Comparison of ENCODE assay signal across 17 mouse cellular contexts in genomic region chr5:86906758-86907157, GRCm38 (mm10). TPM values are rescaled to one million over a fixed set of nuclear protein-coding genes. Genes with fewer than 3 reads are reported as not detected.
A peak's percentile ranks its signal among the peaks of the same experiment; 100 is the strongest.
DNase-seq lines count a peak whose midpoint lies in the region; ATAC-seq and TF ChIP-seq lines count a peak whose summit lies in the region.
"Had no signal": no experiment of that assay in that cellular context is flagged by ENCODE, and none has a peak within 500 bp of the region (broad histone marks: within the 10 kb centered on the region; RNA-seq: fewer than 3 reads in every experiment).

TSS of gene Ugt2b34 (minus strand) at chr5:86906937.

- ATAC-seq in kidney, embryonic 14.5 days (ENCODE audit: low FRiP score, low TSS enrichment) = no peak
- peak; percentile 61 for ATAC-seq in liver, embryonic 14.5 days (ENCODE audit: insufficient read depth)
- no peak for ATAC-seq in neural tube, embryonic 15.5 days (ENCODE audit: low FRiP score)
- ATAC-seq: forebrain, embryonic 13.5 days; hindbrain, postnatal 0 days had no signal

- no peak within 1 kb of the TSS for H3K4me3 ChIP-seq in kidney, embryonic 14.5 days (ENCODE audit: low read length)
- H3K4me3 ChIP-seq in liver, embryonic 14.5 days (ENCODE audit: insufficient read depth in 1 of 2, low read depth in 2 of 2, low read length in 2 of 2) = peak within 1 kb of the TSS; percentile 43 to 53
- no peak within 1 kb of the TSS for H3K4me3 ChIP-seq in neural tube, embryonic 15.5 days (replicated peaks)
- H3K4me3 ChIP-seq: embryonic facial prominence, embryonic 13.5 days; forebrain, embryonic 13.5 days; megakaryocyte, embryonic 14.5 days had no signal

- H3K4me1 ChIP-seq in kidney, embryonic 14.5 days (ENCODE audit: control insufficient read depth, insufficient read depth, low read length) = no peaks in the 10 kb centered on the region
- H3K4me1 ChIP-seq in liver, embryonic 14.5 days (replicated peaks; ENCODE audit: control insufficient read depth in 2 of 2, insufficient read depth in 2 of 2, low read length in 1 of 2) = no peaks in the 10 kb centered on the region
- H3K4me1 ChIP-seq in neural tube, embryonic 15.5 days = no peaks in the 10 kb centered on the region
- H3K4me1 ChIP-seq: embryonic facial prominence, embryonic 13.5 days; forebrain, embryonic 13.5 days; megakaryocyte, embryonic 14.5 days had no signal

- H3K9me3 ChIP-seq in kidney, embryonic 14.5 days (ENCODE audit: control insufficient read depth, low read length) = no peaks in the 10 kb centered on the region
- H3K9me3 ChIP-seq in liver, embryonic 14.5 days (ENCODE audit: control insufficient read depth, low read length) = no peaks in the 10 kb centered on the region
- H3K9me3 ChIP-seq in neural tube, embryonic 15.5 days (replicated peaks) = no peaks in the 10 kb centered on the region
- H3K9me3 ChIP-seq: embryonic facial prominence, embryonic 13.5 days; forebrain, embryonic 13.5 days; megakaryocyte, embryonic 14.5 days had no signal

- no peaks in the 10 kb centered on the region for H3K36me3 ChIP-seq in kidney, embryonic 14.5 days (ENCODE audit: control insufficient read depth, insufficient read depth, low read length)
- no peaks in the 10 kb centered on the region for H3K36me3 ChIP-seq in liver, embryonic 14.5 days (replicated peaks; ENCODE audit: control insufficient read depth, insufficient read depth, low read depth)
- no peaks in the 10 kb centered on the region for H3K36me3 ChIP-seq in neural tube, embryonic 15.5 days
- H3K36me3 ChIP-seq: embryonic facial prominence, embryonic 13.5 days had no signal

- DNase-seq in kidney, adult 11 months = peak; percentile 40
- DNase-seq in kidney, postnatal 14 days = peak; percentile 22
- peak; percentile 10 to 20 (median 12) for DNase-seq in liver, embryonic 14.5 days (ENCODE audit: low read depth in 3 of 3, low spot score in 3 of 3)
- DNase-seq in cerebellum, postnatal 10 days = no peak
- DNase-seq in embryo, embryonic 10.5 days (ENCODE audit: low spot score) = no peak
- DNase-seq in spleen, postnatal 4 days (ENCODE audit: low spot score in 2 of 2) = no peak
- DNase-seq: adrenal gland, adult 2 months; heart, postnatal 14 days; left cerebral cortex, postnatal 4 days; right cerebral cortex, adult 18-20 months; thymus, postnatal 25 days had no signal

- no peak within 1 kb of the TSS for H3K4me2 ChIP-seq in kidney, embryonic 14.5 days (replicated peaks; ENCODE audit: low read depth, low read length)
- H3K4me2 ChIP-seq in liver, embryonic 14.5 days (ENCODE audit: low read depth) = peak within 1 kb of the TSS; percentile 8; the same call in 1 of the 2 replicates
- H3K4me2 ChIP-seq in neural tube, embryonic 15.5 days = no peak within 1 kb of the TSS
- H3K4me2 ChIP-seq: embryonic facial prominence, embryonic 13.5 days; forebrain, embryonic 13.5 days had no signal

- no peaks in the 10 kb centered on the region for H3K27me3 ChIP-seq in kidney, embryonic 14.5 days (ENCODE audit: control insufficient read depth, insufficient read depth, low read length)
- H3K27me3 ChIP-seq in liver, embryonic 14.5 days (ENCODE audit: control insufficient read depth, insufficient read depth, low read length) = no peaks in the 10 kb centered on the region
- no peaks in the 10 kb centered on the region for H3K27me3 ChIP-seq in neural tube, embryonic 15.5 days (replicated peaks)
- H3K27me3 ChIP-seq: embryonic facial prominence, embryonic 13.5 days; forebrain, embryonic 13.5 days; megakaryocyte, embryonic 14.5 days had no signal

- no peak within 1 kb of the TSS for H3K27ac ChIP-seq in kidney, embryonic 14.5 days (ENCODE audit: low read depth, low read length)
- no peak within 1 kb of the TSS for H3K27ac ChIP-seq in liver, embryonic 14.5 days
- no peak within 1 kb of the TSS for H3K27ac ChIP-seq in neural tube, embryonic 15.5 days (replicated peaks)
- H3K27ac ChIP-seq: embryonic facial prominence, embryonic 13.5 days; forebrain, embryonic 13.5 days; hindbrain, postnatal 0 days had no signal

- no peak within 1 kb of the TSS for H3K9ac ChIP-seq in kidney, embryonic 14.5 days (ENCODE audit: low read depth, low read length)
- peak within 1 kb of the TSS; percentile 28 for H3K9ac ChIP-seq in liver, embryonic 14.5 days (replicated peaks)
- H3K9ac ChIP-seq in neural tube, embryonic 15.5 days (replicated peaks) = no peak within 1 kb of the TSS
- H3K9ac ChIP-seq: embryonic facial prominence, embryonic 13.5 days; forebrain, embryonic 13.5 days had no signal

- TF ChIP-seq CTCF in liver, embryonic 14.5 days (IDR thresholded peaks at IDR 0.05; ENCODE audit: low read depth) = no peak

- no peak for TF ChIP-seq EP300 in liver, embryonic 14.5 days (IDR thresholded peaks at IDR 0.05; ENCODE audit: low read depth)

- WGBS in kidney, embryonic 14.5 days = 63% methylated on average over 1 of the region's 1 CpGs
- 22% methylated on average over 1 of the region's 1 CpGs for WGBS in liver, embryonic 14.5 days (ENCODE audit: insufficient replicate concordance)
- 83% methylated on average over 1 of the region's 1 CpGs for WGBS in neural tube, embryonic 15.5 days

RNA-seq across cellular contexts. Expression of gene Ugt2b34, which starts in this region (rescaled TPM):
- polyA plus RNA-seq in kidney, embryonic 14.5 days (2014; fragmentation: Nextera tagmentation; extraction: Ambion mirVana) = 3.4 and 5.5 TPM in 2 replicates
- 37.2 and 46.3 TPM in 2 replicates for polyA plus RNA-seq in liver, embryonic 14.5 days (2012; rRNA removed)
- polyA plus RNA-seq in liver, embryonic 14.5 days (2014; fragmentation: Nextera tagmentation; extraction: Ambion mirVana) = 51.0 and 59.7 TPM in 2 replicates
- polyA plus RNA-seq in neural tube, embryonic 15.5 days (2015; fragmentation: Nextera tagmentation; extraction: Ambion mirVana) = 0.06 and 10.1 TPM in 2 replicates
- polyA plus RNA-seq: adrenal gland, adult 2 months; forebrain, embryonic 13.5 days; hindbrain, postnatal 0 days had no signal

Comparison
In these comparisons a context has a peak if more than half of its experiments do, and no peak if none do; other contexts are left out.
1. DNase-seq: peak in kidney, adult 11 months (single experiment), kidney, postnatal 14 days (single experiment) and liver, embryonic 14.5 days (3 of 3); none in cerebellum, postnatal 10 days (0 of 2), embryo, embryonic 10.5 days (single experiment) and spleen, postnatal 4 days (0 of 2).
2. H3K4me3 ChIP-seq: peak in liver, embryonic 14.5 days (2 of 2); none in kidney, embryonic 14.5 days (single experiment) and neural tube, embryonic 15.5 days (single experiment).